Mouse (Mus musculus) left cerebral cortex, postnatal 4 days (tissue): ENCODE measurements around the gene Yju2. TPM values are rescaled to one million over a fixed set of nuclear protein-coding genes. Genes with fewer than 3 reads are reported as not detected.

Experiments
- DNase-seq: peaks from one replicate; pipeline ENCODE4 v3.0.0-alpha.2; 2022
- intact Hi-C: fragments of 180-260 bp; cut with DNase I; formaldehyde crosslinking; loops from one replicate; pipeline ENCODE4 v1.15.1; 2025
- total RNA-seq, 2 experiments: library from RNA; stranded (reverse); gene quantifications; 2 replicates each; pipeline ENCODE4 v1.2.3; 2021

The Yju2 gene
- total RNA-seq, 2 experiments from 2014 or later, result 16.7 to 18.2 TPM

GRCm38 (mm10) chr17:56005415-56006061, 46.6 kb downstream of the Yju2 start, which contains the start of the genes Stap2 and Mpnd:
Gene Stap2, minus strand, starts transcription at chr17:56005584.
Gene Mpnd, plus strand, starts transcription at chr17:56005711.
- intact Hi-C loops, result no loop called here
- DNase-seq, result no peak

- no peak for DNase-seq
- intact Hi-C loops, result no loop called here
Observed at GRCm38 (mm10) chr17:56006956-56007355, 48.1 kb downstream of the Yju2 start.

GRCm38 (mm10) chr17:56007444-56008355, 48.8 kb downstream of the Yju2 start:
- intact Hi-C loops, result no loop called here
- DNase-seq, result no peak

GRCm38 (mm10) chr17:56008356-56009087, 49.6 kb downstream of the Yju2 start:
- intact Hi-C loops, result no loop called here
- DNase-seq, result peak; percentile 96

GRCm38 (mm10) chr17:56009088-56009961, 50.4 kb downstream of the Yju2 start:
- intact Hi-C loops, result no loop called here
- peak; percentile 94 for DNase-seq

DNA sequence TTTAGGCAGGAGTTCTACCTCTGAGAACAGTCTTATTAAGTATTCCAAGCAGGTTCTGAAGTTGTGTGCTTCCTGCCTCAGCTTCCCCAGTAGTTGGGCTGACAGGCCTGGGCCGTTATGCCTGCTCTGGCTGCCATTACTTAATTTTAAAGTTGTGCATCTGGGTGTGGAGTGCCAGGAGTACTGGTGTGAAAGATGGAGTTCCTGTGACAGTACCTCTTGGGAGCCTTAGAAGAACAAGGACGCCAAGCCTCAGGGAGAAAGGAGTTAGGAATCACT, 51.0 kb downstream of the Yju2 start:
- intact Hi-C loops, result no loop called here
- no peak for DNase-seq

- no peak for DNase-seq
- intact Hi-C loops, result no loop called here
Observed at GRCm38 (mm10) chr17:56010255-56010654, 51.4 kb downstream of the Yju2 start.

- intact Hi-C loops, result no loop called here
- peak; percentile 78 for DNase-seq
Observed at GRCm38 (mm10) chr17:56010681-56011080, 51.8 kb downstream of the Yju2 start.

- no peak for DNase-seq
- intact Hi-C loops, result no loop called here
Observed at GRCm38 (mm10) chr17:56011441-56011840, 52.5 kb downstream of the Yju2 start.

DNA sequence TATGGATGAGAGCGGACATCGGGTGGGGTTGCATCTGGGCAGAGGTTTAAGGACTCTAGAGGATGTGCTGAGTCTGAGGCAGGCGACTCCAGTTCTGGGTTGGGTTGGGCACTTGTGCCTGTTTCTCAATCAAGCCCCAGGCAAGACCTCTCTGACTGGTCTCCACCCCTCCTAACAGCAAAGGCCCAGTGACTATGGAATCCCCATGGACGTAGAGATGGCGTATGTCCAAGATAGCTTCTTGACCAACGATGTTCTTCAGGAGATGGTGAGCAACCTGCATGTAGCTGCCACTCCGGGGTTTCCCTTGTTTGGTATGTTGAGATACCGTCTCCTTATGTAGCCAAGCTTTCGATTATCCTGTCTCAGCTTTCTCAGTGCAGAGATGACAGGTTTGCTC, 56.4 kb downstream of the Yju2 start:
- no peak for DNase-seq
- intact Hi-C loops, result no loop called here

GRCm38 (mm10) chr17:56016382-56016781, 57.5 kb downstream of the Yju2 start:
- intact Hi-C loops, result no loop called here

DNA sequence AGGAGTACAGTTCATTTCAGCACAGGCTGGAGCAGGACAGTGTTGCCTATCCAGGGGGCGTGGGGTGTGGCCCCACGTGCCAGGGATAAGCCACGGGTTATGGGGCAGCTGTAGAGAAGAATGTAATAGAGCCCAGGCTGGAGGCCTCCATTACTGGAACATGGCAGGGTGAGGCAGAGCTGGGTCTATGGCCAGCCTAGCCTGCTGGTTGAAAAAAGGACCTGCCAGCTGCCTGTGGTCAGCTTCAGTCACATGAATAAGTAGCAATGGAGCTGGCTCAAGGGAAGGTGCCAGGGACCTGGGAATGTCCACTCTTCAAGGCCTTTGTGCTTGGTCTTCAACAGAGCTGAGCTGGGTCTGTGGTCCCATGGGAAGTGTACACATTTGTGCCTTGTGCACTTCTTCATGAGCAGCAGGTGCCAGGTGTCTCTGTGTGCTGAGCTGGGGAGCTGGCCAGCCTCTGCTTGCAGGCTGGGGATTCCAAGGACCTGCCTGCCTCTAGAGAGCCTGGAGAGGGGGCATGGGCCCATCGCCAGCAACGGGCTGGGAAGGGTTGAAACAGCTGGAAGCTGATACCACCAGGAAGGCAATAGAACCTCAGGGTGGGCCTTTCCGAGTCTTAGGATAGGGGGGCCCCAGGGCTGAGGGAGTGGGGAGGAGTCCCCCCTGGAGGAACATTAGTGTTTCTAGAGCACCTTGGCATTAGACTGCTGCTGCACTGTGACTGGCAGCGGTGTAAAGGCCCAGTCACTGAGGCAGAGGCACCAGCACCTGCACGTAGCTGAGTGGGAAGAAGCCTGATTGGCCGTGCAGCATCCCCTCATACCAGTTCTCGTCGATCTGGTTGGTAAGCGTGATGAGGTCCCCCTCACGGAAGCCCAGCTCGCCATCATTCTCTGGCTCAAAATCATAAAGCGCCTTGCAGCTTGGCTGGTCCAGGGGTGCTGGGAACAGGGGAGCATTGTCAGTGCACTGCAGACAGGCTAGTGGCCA, 58.2 kb downstream of the Yju2 start:
- intact Hi-C loops, result no loop called here

More at GRCm38 (mm10) chr17:56016382-56016781, 57.5 kb downstream of the Yju2 start:
- no peak for DNase-seq

DNA sequence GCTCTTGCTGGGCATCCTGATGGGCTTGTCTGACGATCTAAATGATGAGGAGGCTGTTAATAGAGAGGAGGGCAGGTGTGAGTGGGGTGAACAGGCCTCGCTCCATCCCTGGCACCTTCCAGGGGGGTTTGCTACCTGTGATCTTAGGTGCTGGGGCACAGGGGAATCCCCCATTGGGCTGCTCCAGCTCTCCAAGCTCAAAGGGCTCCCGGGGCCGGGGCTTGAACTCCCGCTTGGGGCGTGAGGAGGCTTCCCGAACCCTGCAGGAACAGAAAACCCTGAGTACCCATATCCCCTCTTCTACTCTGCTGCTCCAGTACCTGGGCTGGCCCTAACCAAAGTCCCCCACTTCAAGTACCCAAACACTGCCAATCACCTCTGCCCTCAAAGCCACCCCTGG, 58.9 kb downstream of the Yju2 start:
- no peak for DNase-seq
- intact Hi-C loops, result no loop called here

More for the DNA sequence above, 58.2 kb downstream of the Yju2 start:
- no peak for DNase-seq

Other genes starting within 250 kb of the Yju2 start
- gene Pot1b, start 246.5 kb upstream of the Yju2 start, total RNA-seq, result 10 to 100 TPM in 1 of 2 experiments, 1 to 10 TPM in 1; 8.0 to 10.4 TPM
- gene Adgre4, start 209.1 kb upstream of the Yju2 start, total RNA-seq, result under 1 TPM; 0.20 TPM
- 1 to 10 TPM; 8.7 to 9.1 TPM for gene Zfp119a, start 80.2 kb upstream of the Yju2 start, total RNA-seq
- 10 to 100 TPM; 10.8 to 11.4 TPM for gene Zfp959, start 67.0 kb upstream of the Yju2 start, total RNA-seq
- 1 to 10 TPM; 4.4 to 5.7 TPM for gene Zfp119b, start 9.6 kb upstream of the Yju2 start, total RNA-seq
- gene Ebi3, start 6.5 kb upstream of the Yju2 start, total RNA-seq, result 1 to 10 TPM; 4.9 to 5.9 TPM
- 100 to 1,000 TPM in 1 of 2 experiments, 10 to 100 TPM in 1; 99.6 to 101 TPM for gene Shd, start 11.4 kb downstream of the Yju2 start, total RNA-seq
- gene Fsd1, start 27.4 kb downstream of the Yju2 start, total RNA-seq, result 100 to 1,000 TPM; 110 to 119 TPM
- 1 to 10 TPM; 3.8 to 4.6 TPM for gene Stap2, start 46.5 kb downstream of the Yju2 start, total RNA-seq
- gene Mpnd, start 46.6 kb downstream of the Yju2 start, total RNA-seq, result 100 to 1,000 TPM in 1 of 2 experiments, 10 to 100 TPM in 1; 92.6 to 121 TPM
- gene Sh3gl1, start 77.5 kb downstream of the Yju2 start, total RNA-seq, result 10 to 100 TPM; 53.6 to 55.3 TPM
- 1 to 10 TPM; 6.8 to 8.8 TPM for gene Chaf1a, start 81.3 kb downstream of the Yju2 start, total RNA-seq
- gene Ubxn6, start 115.9 kb downstream of the Yju2 start, total RNA-seq, result 10 to 100 TPM; 69.1 to 78.9 TPM
- 100 to 1,000 TPM; 109 to 117 TPM for gene Hdgfl2, start 120.5 kb downstream of the Yju2 start, total RNA-seq
- under 1 TPM; 0.20 to 0.24 TPM for gene Plin4, start 150.7 kb downstream of the Yju2 start, total RNA-seq
- gene Plin5, start 158.5 kb downstream of the Yju2 start, total RNA-seq, result 1 to 10 TPM; 1.2 to 1.9 TPM
- not detected for gene Lrg1, start 162.9 kb downstream of the Yju2 start, total RNA-seq
- gene Sema6b, start 181.2 kb downstream of the Yju2 start, total RNA-seq, result 10 to 100 TPM; 91.1 to 95.7 TPM
- gene Tnfaip8l1, start 203.4 kb downstream of the Yju2 start, total RNA-seq, result 10 to 100 TPM; 11.1 TPM
- gene Mydgf, start 224.8 kb downstream of the Yju2 start, total RNA-seq, result 10 to 100 TPM; 45.9 to 47.6 TPM